In the genomic region with DNA sequence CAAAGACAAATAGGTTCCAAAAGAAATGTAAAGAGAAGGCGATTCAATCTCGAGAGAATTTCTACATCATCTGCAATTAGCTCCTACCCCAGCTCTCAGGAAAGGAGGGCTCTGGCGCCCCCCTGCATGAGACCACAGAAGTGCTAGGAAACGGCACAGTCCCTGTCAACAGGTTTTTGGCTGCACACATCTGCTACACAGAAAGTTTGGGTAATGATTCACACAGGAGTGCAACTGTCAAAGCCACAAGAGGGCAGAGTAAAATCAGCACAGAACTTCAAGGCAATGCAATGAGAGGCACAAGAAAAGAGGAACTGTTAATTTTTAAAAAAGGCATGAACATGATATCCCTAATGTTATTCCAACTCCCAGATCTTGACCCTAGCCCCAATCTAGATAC, we compare ENCODE assay signal across 9 mouse cellular contexts. TPM values are rescaled to one million over a fixed set of nuclear protein-coding genes. Genes with fewer than 3 reads are reported as not detected.
DNase-seq lines count a peak whose midpoint lies in the region; TF ChIP-seq lines count a peak whose summit lies in the region.
"Had no signal": no experiment of that assay in that cellular context is flagged by ENCODE, and none has a peak within 500 bp of the region (broad histone marks: within the 10 kb centered on the region; RNA-seq: fewer than 3 reads in every experiment).

No protein-coding gene starts in this region.

- peaks cover 2% of the 10 kb centered on the region; the same call in 1 of the 2 replicates for H3K79me2 ChIP-seq in heart, adult 2 months (replicated peaks; ENCODE audit: control insufficient read depth, insufficient read depth, low read length)

- no peaks in the 10 kb centered on the region for H3K27me3 ChIP-seq in heart, adult 2 months (ENCODE audit: control insufficient read depth, insufficient read depth, low read length)
- H3K27me3 ChIP-seq: embryonic facial prominence, embryonic 13.5 days had no signal

- 50% methylated on average over 4 of the region's 4 CpGs for WGBS in heart, adult 2 months

- H3K36me3 ChIP-seq in heart, adult 2 months (ENCODE audit: control insufficient read depth, insufficient read depth, low read length): peaks cover 4% of the 10 kb centered on the region

- DNase-seq in heart, adult 2 months: peak; percentile 40 to 46
- no peak for DNase-seq in heart, postnatal 25 days (ENCODE audit: low spot score)
- DNase-seq in testis, postnatal 14 days (ENCODE audit: low spot score): peak; percentile 38
- no peak for DNase-seq in testis, postnatal 10 days (ENCODE audit: low spot score)
- peak; percentile 60 for DNase-seq in brain, embryonic 14.5 days (ENCODE audit: low read depth)
- peak; percentile 36 for DNase-seq in kidney, postnatal 14 days
- peak; percentile 46 for DNase-seq in thymus, postnatal 0 days (ENCODE audit: low spot score)
- no peak for DNase-seq in left cerebral cortex, postnatal 36 days (ENCODE audit: low spot score in 2 of 2)

- intact Hi-C loops in heart, adult 2 months (cut with DNase I): no loop called here
- intact Hi-C loops in heart, postnatal 25 days (cut with DNase I): no loop called here
- intact Hi-C loops in left cerebral cortex, postnatal 36 days (cut with DNase I): loop anchor here (10.0 kb wide), 1 partner anchor 691 kb away; no protein-coding TSS in a partner anchor

- no peak overlapping the region for H3K27ac ChIP-seq in heart, adult 2 months
- H3K27ac ChIP-seq: embryonic facial prominence, embryonic 13.5 days had no signal

- no peak for TF ChIP-seq EP300 in heart, adult 2 months (IDR thresholded peaks at IDR 0.05; ENCODE audit: insufficient read depth, low read depth, low read length)

- peak; percentile 64 for TF ChIP-seq CTCF in heart, adult 2 months (IDR thresholded peaks at IDR 0.05)
- TF ChIP-seq CTCF in brain, embryonic 14.5 days (IDR thresholded peaks at IDR 0.05; ENCODE audit: borderline replicate concordance, extremely low read depth, insufficient read depth, insufficient read length): peak; percentile 34; the same call in 1 of the 2 replicates

- no peak for TF ChIP-seq POLR2A in heart, adult 2 months (IDR thresholded peaks at IDR 0.05; ENCODE audit: insufficient read depth, low read depth, low read length)
- TF ChIP-seq POLR2A in brain, embryonic 14.5 days (IDR thresholded peaks at IDR 0.05; ENCODE audit: borderline replicate concordance, extremely low read depth, insufficient read depth, insufficient read length, poor library complexity, severe bottlenecking): no peak

- peaks cover 2% of the 10 kb centered on the region; the same call in 1 of the 2 replicates for H3K4me1 ChIP-seq in heart, adult 2 months (ENCODE audit: control insufficient read depth, insufficient read depth, low read length)

- H3K4me3 ChIP-seq in heart, adult 2 months: no peak overlapping the region
- H3K4me3 ChIP-seq: embryonic facial prominence, embryonic 13.5 days had no signal

- H3K9ac ChIP-seq in heart, adult 2 months (ENCODE audit: low read depth, low read length): no peak overlapping the region
- H3K9ac ChIP-seq: embryonic facial prominence, embryonic 13.5 days had no signal

RNA-seq across cellular contexts. Expression of a gene that starts 27.8 kb away (rescaled TPM):
- total RNA-seq in heart, adult 2 months (2021): 100 to 1,000 TPM; 220 to 247 TPM
- 129 and 237 TPM in 2 replicates for polyA plus RNA-seq in heart, adult 2 months (2012; rRNA removed)
- 100 to 1,000 TPM; 250 to 253 TPM for total RNA-seq in heart, postnatal 25 days (2021)
- 265 and 300 TPM in 2 replicates for polyA plus RNA-seq in brain, embryonic 14.5 days (2012; rRNA removed)
- polyA plus RNA-seq in thymus, postnatal 0 days (2015; fragmentation: Nextera tagmentation; extraction: Ambion mirVana): 272 and 279 TPM in 2 replicates
- total RNA-seq in left cerebral cortex, postnatal 36 days (2021): 100 to 1,000 TPM; 180 to 206 TPM

Comparison
In these comparisons a context has a peak if more than half of its experiments do, and no peak if none do; other contexts are left out.
1. DNase-seq: peak in heart, adult 2 months (2 of 2), testis, postnatal 14 days (single experiment), brain, embryonic 14.5 days (single experiment), kidney, postnatal 14 days (single experiment) and thymus, postnatal 0 days (single experiment); none in heart, postnatal 25 days (single experiment), testis, postnatal 10 days (single experiment) and left cerebral cortex, postnatal 36 days (0 of 2).